Mouse (Mus musculus) gastrocnemius, postnatal 25 days (tissue): ENCODE data around the gene Gm4353. TPM values are rescaled to one million over a fixed set of nuclear protein-coding genes. Genes with fewer than 3 reads are reported as not detected.
A peak's percentile ranks its signal among the peaks of the same experiment; 100 is the strongest.

ENCODE experiments used
- DNase-seq: peaks from one replicate; pipeline ENCODE4 v3.0.0; 2022
- total RNA-seq, 2 experiments: library from RNA; stranded (reverse); gene quantifications; 1 replicate in 1 of 2; 2 replicates in 1 of 2; pipeline ENCODE4 v1.2.3; 2021

Gm4353 gene
- total RNA-seq, 2 experiments from 2014 or later: 1.4 to 2.0 TPM

DNA sequence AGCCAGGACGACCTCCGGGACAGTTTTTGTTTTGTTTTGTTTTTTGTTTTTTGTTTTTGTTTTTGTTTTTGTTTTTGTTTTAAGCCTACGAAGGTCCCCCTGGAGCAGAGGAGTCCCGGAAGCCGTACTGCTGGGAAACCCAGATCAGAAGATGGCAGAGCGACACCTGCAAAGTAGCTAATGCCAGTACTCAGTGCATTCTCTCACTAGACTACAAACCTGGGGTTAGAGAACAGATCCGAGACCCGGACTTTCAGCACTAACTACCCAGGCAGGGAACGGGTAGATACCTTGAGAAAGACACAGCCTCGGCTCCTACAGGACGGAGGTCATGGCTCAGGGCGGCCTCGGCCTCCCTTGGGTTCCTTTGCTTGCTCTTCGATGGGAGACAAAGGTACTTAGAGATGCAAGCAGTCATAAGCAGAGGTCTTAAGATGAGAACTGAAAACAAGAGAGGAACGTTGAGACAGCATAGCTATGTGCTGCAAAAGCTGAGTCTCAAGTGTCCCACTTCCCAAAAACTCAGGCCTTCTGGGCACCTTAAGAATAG is 43.9 kb downstream of the Gm4353 start:
- DNase-seq: no peak

DNA sequence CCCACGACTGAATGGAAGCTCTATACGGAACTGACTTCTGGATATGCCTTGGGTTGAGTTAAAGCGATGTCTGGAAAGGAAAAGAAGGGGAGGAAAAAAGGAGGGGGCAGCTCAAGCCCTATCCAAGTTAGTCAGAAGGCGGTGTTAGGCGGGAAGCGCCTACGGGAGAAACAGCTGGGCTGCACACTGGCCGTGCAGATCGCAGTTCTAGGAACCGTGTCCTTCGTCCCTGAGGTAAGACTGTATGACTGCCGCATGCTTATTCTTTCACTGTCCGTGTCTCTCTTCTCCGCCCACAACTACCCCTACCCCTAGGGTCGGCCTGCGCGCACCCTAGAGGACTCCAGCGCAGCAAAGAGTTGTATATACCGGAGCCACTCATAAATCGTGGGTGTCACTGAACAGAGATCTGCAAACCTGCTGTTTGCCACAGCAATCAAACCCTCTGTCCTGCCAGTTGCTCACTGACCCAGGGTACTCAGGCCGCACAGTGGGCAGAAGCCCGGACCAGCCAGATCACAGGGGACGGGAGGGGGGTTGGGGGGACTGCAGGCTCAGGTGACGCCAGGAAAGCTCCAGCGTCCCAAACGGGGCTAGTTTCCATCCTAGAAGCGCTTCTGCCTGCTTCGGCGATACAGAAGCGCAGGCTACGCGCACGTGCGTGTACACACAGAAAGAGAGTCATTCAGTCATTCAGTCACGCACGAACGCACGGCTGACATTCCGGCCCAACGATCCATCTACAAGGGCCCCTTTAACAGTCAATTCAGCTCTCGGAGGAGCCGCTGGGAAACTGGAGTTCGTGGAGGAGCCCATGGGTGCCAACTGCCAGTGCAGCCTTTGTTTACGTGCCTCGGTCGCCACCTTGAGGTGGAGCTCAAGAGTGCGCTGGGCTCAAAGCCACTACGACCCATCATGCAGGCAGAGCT is 44.6 kb downstream of the Gm4353 start:
- DNase-seq: peak; percentile 76

DNA sequence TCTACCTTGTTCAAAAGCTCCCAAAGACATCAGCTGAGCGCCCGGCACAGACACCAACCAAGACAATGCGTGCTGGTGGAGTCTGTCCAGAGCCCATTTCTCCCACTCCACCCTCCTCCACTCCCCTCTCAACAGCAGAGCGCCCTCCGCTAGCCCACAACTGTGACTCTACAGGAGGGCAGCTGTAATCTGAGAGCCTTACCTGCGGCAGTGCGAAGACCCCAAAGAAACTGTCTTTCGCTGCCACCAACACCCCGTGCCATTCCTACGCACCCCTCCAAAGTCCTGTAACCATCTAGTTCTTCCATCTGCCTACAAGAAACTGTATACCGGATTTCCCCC is 45.3 kb downstream of the Gm4353 start, which contains the start of gene 1110004F10Rik:
TSS of gene 1110004F10Rik (plus strand) at position 202 of the 342 bp plus-strand sequence.
- no peak for DNase-seq

DNA sequence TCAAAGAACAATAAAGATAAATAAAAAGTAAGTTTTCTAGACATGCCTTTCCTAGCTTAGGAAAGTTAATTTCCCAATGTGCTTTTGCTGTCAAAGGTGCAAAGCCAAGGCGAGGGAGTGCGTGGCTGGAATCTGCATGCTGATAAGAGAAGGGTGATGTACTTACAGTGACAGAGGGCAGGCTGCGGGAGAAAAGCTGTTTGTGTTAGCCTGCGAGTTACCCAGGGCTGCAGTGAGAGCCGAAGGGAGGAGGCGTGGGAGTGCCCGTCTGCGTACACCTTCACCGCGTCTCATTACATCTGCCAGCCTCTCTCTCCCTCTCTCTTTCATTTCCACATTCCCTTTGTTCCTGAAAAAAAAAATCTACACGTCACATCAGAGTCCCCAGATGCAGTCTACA is 45.9 kb downstream of the Gm4353 start, which contains the start of gene Sox6:
TSS of gene Sox6 (minus strand) at position 286 of the 400 bp plus-strand sequence.
- DNase-seq: no peak

DNA sequence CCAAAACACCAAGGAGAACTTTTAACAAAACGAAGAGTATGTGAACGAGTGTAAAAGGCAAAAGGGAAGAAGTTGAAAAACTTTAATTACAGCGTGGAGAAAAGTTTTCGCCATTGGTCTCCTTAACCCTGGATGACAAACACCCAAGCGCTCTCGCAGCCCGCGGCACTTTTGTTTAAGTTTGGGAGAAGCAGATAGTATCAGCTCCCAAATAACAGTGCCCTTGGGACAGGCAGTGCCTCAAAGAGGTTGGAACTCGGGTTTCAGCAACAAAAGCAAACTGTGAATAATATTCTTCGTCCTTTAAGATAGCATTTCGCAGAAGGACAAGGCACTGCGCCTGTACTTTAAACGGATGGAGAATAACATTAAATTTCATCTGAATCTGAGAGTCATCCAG is 46.4 kb downstream of the Gm4353 start:
- DNase-seq: no peak

DNA sequence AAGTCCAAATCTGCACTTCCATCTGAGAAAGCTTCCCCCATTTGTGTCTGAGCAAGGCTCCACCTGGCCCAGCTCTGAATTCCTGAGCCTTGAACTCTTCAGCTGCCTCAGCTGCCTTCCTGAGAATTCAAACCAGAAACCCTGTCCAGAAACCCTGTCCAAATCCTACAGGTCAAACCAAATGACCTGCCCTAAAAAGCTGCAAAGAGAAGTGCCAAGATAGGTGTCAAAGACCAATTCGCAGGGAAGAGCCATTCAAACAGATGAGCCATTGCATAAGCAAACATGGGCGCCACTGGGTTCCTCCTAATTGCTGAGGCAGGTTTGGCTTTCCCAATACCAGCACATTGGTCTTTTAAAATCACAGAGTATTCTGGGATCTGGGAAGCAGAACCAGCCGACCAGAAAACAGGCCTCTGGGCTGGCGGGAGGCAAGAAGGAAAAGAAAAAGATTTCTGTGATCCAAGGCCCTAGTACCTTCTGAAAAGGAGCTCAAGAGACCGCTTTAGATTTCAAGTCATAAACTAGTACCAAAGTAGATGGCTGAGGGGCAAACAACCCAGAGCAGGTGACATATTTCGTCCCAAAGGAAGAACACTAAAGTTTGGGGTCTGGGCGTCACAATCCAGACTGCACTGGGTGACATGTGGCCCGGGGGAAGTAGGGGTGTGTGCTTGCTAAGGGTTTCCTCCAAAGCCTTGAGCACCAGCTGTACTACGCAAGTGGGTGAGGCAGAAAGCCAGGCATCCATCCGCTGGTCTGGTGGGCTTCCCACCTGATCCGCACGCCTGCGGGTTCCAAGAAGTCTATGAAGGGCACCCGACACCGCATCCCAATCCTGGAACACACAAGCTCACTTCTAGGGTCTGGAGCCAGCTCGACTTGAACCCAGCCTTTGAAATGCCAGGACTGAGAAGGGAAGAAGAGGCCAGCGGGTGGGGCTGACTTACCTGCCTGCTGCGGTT is 47.6 kb downstream of the Gm4353 start:
- DNase-seq: no peak

DNA sequence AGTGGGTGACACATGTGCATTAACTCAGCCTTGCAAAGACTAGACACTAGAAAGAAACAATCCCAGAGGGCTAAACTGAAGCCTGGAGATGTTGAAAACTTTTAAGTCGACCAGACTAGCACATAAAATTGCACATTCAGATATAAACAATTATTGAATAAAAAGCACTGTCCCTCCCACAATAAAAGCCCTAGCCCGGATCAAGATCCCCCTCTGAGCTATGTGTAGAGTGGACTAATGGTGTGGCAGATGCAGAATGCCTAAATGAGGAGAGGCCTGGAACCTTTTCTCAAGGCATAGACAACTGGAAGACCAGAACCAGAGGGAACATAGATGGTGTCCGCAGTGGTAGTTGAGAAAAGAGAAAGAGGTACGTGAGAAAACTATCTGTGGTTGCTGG is 48.9 kb downstream of the Gm4353 start:
- DNase-seq: no peak

DNA sequence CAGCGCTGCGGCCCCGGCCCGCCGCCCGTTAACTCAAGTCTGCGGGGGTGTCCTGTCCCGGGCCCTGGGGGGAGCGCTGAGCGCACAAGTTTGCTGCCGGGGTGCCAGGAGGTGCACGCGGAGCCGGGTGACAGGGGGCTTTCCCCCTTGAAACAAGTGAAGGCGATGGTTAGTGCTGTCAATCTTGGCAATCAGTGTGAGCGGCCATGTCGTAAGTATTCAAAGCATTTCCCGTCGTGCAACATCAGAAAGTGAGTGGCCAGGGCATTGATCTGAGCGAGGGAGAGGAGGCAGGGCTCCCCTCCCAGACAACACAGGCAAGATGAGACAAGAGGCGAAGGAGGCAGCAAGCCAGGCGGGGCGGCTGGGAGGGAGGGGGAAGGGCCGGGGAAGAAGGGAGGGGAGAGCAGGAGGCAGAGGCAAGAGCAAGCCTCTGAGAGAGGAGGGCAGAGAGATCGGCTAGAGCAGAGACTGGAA is 50.1 kb downstream of the Gm4353 start:
- DNase-seq: peak; percentile 80

DNA sequence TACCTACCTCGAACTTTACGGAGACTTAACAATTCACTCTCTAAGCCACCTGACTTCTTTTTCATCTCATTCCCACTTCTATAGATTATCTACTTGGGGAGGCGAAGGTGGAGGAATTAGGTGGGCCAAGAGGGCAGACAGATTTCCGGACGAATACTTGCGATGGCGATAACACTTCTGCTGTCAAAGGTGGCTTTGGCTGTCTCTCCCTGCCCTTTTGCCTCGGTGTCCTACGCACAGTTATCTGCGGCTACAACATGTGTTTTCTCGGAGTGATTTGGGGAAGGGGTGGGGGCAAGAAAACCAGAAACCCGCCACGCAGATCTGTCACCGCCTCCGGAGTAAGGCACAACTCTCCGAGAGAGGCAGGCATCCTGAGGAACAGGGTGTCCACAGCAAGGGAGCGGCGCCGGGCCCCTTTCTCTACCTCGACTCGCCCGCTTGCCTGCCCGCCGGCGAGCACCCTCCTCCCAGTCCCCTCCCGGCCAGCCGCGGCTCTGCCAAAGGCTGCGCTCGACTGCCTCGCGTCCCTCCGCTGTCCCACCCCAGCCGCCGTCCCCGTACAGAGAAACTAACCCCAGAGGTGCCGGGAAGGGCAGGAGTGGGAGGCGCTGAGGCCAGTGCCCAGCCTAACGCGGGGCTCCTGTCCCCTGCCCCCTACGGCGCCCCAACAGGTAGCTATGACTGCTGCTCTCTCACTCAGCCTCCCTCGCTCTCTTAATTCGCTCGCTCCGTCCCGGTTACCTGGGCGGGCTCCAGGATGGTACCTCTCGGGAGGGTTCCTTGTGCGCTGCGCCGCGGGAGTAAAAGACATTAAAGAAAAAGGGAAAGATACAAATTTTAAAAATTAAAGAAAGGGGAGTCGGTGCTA is 50.8 kb downstream of the Gm4353 start:
- DNase-seq: peak; percentile 82

Other genes starting within 250 kb of the Gm4353 start
- gene Sox6, start 45.8 kb downstream of the Gm4353 start, total RNA-seq: 100 to 1,000 TPM; 122 to 140 TPM
- 10 to 100 TPM; 41.2 to 42.4 TPM for gene 1110004F10Rik, start 45.2 kb downstream of the Gm4353 start, total RNA-seq
- 1 to 10 TPM; 1.4 to 1.7 TPM for gene Plekha7, start 223.7 kb upstream of the Gm4353 start, total RNA-seq
- gene Rps13, start 249.6 kb upstream of the Gm4353 start, total RNA-seq: 100 to 1,000 TPM; 232 to 233 TPM